Mouse (Mus musculus) stomach, embryonic 15.5 days (tissue): Measurements from ENCODE around the gene Lima1. TPM values are rescaled to one million over a fixed set of nuclear protein-coding genes. Genes with fewer than 3 reads are reported as not detected.

Experiments used
- ATAC-seq: fragments of 200-750 bp; cut with Nextera tagmentation; 2 replicates; pipeline ENCODE4 v1.8.0; 2017; ENCODE audit warnings: low read depth, moderate number of reproducible peaks, moderate TSS enrichment; ENCODE audit not compliant: insufficient read depth, low FRiP score
- H3K27ac ChIP-seq: fragments of 300-500 bp; sonication (generic); 2 replicates; pipeline ENCODE4 v1.5.1; 2015; ENCODE audit warnings: mild to moderate bottlenecking, inconsistent platforms
- H3K27me3 ChIP-seq: fragments of 300-500 bp; sonication (generic); replicated peaks from 2 replicates; pipeline ENCODE4 v1.6.1; 2015; ENCODE audit warnings: inconsistent platforms
- H3K36me3 ChIP-seq: fragments of 300-500 bp; sonication (generic); 2 replicates; pipeline ENCODE4 v1.6.1; 2015; ENCODE audit warnings: inconsistent platforms
- H3K4me1 ChIP-seq: fragments of 300-500 bp; sonication (generic); 2 replicates; pipeline ENCODE4 v1.6.1; 2015; ENCODE audit warnings: inconsistent platforms
- H3K4me2 ChIP-seq: fragments of 300-500 bp; sonication (generic); 2 replicates; pipeline ENCODE4 v1.6.1; 2015; ENCODE audit warnings: mild to moderate bottlenecking, inconsistent platforms
- H3K4me3 ChIP-seq: fragments of 300-500 bp; sonication (generic); replicated peaks from 2 replicates; pipeline ENCODE4 v1.5.1; 2015; ENCODE audit warnings: inconsistent platforms
- H3K9ac ChIP-seq: fragments of 300-500 bp; sonication (generic); 2 replicates; pipeline ENCODE4 v1.6.1; 2015; ENCODE audit warnings: inconsistent platforms
- H3K9me3 ChIP-seq: fragments of 300-500 bp; sonication (generic); 2 replicates; pipeline ENCODE4 v1.6.1; 2016; ENCODE audit warnings: inconsistent platforms
- WGBS: fragments of 180-500 bp; shearing (Covaris S2); methylation state at CpG from one replicate; pipeline ENCODE4 v1.1.7; 2015; 5-methylcytosine and 5-hydroxymethylcytosine counted together
- polyA plus RNA-seq: library from polyadenylated mRNA; unstranded; fragments of >200 nt; fragmentation: Nextera tagmentation; extraction: Ambion mirVana; gene quantifications from 2 replicates; pipeline ENCODE4 v1.2.1, GENCODE M21; 2015

The Lima1 gene
- polyA plus RNA-seq, 1 experiment from 2014 or later = 71.2 TPM

DNA sequence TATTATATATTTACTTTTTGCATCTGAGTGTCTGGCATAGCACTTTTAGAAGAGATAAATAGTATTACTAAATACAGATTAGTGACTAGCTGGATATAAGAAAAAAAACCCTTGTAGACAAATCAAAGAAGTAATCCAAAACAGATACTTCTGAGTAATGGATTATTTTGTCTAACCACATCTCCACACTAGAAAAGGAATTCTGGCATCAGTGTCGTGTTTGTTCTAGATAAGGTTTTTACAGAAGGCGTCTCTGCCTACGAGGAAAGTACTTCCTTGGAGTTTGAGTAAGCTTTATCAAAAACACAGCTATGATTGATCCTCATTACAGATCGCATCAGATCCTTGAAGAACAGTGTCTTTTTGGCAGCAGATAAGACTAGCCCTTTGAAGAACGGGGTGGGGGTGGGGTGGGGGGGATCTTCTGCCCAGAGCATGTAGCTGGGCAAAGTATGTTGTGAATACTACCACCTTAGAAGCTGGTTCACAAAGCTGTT is 104.2 kb downstream of the Lima1 start:
- peak overlapping the region; percentile 85 for H3K4me2 ChIP-seq
- no peak for ATAC-seq
- WGBS = 7% methylated on average over 5 of the region's 5 CpGs
- H3K27me3 ChIP-seq = no peaks in the 10 kb centered on the region
- H3K9ac ChIP-seq = peak overlapping the region; percentile 76; the same call in 1 of the 2 replicates
- H3K4me1 ChIP-seq = peaks cover 6% of the 10 kb centered on the region
- H3K9me3 ChIP-seq = no peaks in the 10 kb centered on the region
- H3K4me3 ChIP-seq = peak overlapping the region; percentile 84
- no peaks in the 10 kb centered on the region; the same call in 1 of the 2 replicates for H3K36me3 ChIP-seq
- no peak overlapping the region for H3K27ac ChIP-seq

DNA sequence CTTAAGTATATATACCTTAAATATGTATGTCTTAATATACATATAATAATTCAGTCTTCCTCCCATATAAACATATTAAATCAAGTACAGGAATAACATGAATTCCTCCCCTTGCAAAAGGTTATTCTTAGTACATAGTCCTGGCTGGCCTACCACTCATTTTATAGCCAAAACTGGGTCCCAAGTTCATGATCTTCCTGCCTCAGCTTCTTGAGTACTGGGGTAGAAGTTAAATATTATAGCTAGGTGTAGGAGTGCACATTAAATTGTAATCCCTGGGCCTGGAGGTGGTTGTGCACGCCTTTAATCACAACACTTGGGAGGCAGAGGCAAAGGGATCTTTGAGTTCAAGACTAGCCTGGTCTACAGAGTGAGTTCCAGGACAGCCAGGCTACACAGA is 106.5 kb downstream of the Lima1 start:
- Histone ChIP-seq H3K9ac (no peak overlapping the region), H3K4me3 (no peak overlapping the region), H3K27me3 (no peaks in the 10 kb centered on the region), H3K4me1 (peaks cover 6% of the 10 kb centered on the region), H3K27ac (no peak overlapping the region), H3K36me3 (peaks cover 4% of the 10 kb centered on the region; the same call in 1 of the 2 replicates), H3K4me2 (no peak overlapping the region), H3K9me3 (no peaks in the 10 kb centered on the region)
- no peak for ATAC-seq
- 88% methylated on average over 1 of the region's 1 CpGs for WGBS

DNA sequence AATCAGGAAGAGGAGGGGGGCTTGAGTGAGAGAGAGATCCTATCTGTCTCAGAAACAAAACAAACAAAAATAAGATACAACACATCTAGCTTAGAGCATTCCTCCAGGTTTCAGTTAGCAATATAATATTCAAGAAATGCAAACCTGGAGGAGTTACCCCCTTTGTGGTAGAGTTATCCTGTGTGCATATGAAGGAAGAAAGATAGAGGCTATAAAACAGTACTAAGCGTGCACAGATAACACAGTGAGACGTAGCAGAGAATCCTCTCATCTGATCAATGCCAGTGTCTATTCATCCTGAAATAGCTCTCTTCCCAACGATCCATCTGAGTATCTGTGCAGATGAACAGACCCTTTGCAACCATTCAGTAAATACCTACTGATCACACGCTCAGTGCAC is 107.8 kb downstream of the Lima1 start:
- no peak for ATAC-seq
- WGBS = 82% methylated on average over 4 of the region's 4 CpGs
- Histone ChIP-seq H3K4me1 (peaks cover 6% of the 10 kb centered on the region), H3K9ac (no peak overlapping the region), H3K9me3 (no peaks in the 10 kb centered on the region), H3K27ac (no peak overlapping the region), H3K36me3 (peaks cover 4% of the 10 kb centered on the region; the same call in 1 of the 2 replicates), H3K4me2 (no peak overlapping the region), H3K27me3 (no peaks in the 10 kb centered on the region), H3K4me3 (no peak overlapping the region)

DNA sequence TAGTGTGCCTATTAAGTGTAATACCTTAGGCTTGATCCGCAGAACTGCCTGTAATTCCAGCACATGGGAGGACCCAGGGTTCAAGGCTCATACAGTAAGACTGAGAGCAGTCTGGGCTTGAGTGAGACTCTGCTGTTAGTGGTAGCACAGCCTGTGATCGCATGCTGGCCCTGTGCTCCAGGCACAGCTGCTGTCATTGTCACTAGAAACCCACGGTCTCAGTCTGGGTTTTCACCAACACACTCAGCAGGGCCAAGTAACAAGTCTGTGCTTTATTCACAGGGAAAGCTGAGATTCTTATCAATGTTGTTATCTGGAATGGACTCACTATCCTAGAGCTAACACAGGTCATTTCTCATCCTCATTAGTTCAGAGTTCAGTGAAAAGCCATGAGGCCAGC is 121.1 kb downstream of the Lima1 start:
- no peaks in the 10 kb centered on the region for H3K27me3 ChIP-seq
- no peaks in the 10 kb centered on the region for H3K4me1 ChIP-seq
- 72% methylated on average over 3 of the region's 3 CpGs for WGBS
- H3K9ac ChIP-seq = no peak overlapping the region
- peaks cover 3% of the 10 kb centered on the region; the same call in 1 of the 2 replicates for H3K36me3 ChIP-seq
- H3K27ac ChIP-seq = no peak overlapping the region
- no peak for ATAC-seq
- H3K4me3 ChIP-seq = no peak overlapping the region
- H3K4me2 ChIP-seq = no peak overlapping the region
- no peaks in the 10 kb centered on the region for H3K9me3 ChIP-seq

DNA sequence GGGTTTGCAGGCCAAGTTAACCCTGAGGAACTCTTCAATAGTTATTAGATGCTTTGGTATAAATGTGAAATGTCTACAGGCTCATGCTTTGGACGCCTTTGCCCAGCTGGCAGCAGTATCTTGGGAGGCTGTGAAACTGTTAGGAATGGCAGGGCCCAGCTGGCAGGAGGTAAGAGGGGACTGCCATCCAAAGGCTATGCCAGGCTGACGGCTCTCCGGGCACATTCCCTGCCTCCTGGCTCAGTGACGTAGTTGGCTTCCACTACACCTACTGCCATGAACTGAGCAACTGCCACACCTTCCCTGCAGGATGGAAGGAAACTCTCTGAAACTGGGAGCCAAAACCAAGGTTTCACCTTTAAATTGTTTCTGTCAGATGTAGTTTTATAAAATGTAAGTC is 135.0 kb downstream of the Lima1 start:
- ATAC-seq = no peak
- Histone ChIP-seq H3K4me2 (no peak overlapping the region), H3K36me3 (peaks cover 44% of the 10 kb centered on the region; the same call in 1 of the 2 replicates), H3K27ac (no peak overlapping the region), H3K4me1 (no peaks in the 10 kb centered on the region), H3K4me3 (no peak overlapping the region), H3K9ac (no peak overlapping the region), H3K9me3 (no peaks in the 10 kb centered on the region), H3K27me3 (no peaks in the 10 kb centered on the region)
- 96% methylated on average over 4 of the region's 4 CpGs for WGBS

DNA sequence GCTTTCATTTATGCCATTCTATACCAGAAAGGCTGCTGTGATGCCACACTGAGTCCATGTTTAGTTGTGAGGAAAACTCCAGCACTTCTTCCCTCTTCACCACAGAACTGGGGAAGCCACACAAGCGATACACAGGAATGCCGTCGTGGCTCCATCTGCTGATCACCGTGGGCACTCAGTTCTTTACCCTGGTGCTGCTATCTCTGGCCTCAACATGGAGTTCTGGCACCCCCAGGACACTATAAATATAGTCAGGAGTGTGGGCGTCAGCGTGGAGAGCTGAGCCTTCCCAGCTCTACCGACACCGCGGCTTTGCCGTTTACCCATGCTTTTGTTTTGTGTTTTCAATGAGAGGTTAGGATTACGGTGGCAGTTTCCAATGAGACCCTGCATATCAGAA is 138.6 kb downstream of the Lima1 start:
- Histone ChIP-seq H3K9ac (no peak overlapping the region), H3K4me3 (no peak overlapping the region), H3K4me1 (no peaks in the 10 kb centered on the region), H3K27me3 (no peaks in the 10 kb centered on the region), H3K9me3 (no peaks in the 10 kb centered on the region), H3K4me2 (no peak overlapping the region), H3K36me3 (peaks cover 36% of the 10 kb centered on the region; the same call in 1 of the 2 replicates), H3K27ac (no peak overlapping the region)
- WGBS = 92% methylated on average over 11 of the region's 11 CpGs
- ATAC-seq = no peak

DNA sequence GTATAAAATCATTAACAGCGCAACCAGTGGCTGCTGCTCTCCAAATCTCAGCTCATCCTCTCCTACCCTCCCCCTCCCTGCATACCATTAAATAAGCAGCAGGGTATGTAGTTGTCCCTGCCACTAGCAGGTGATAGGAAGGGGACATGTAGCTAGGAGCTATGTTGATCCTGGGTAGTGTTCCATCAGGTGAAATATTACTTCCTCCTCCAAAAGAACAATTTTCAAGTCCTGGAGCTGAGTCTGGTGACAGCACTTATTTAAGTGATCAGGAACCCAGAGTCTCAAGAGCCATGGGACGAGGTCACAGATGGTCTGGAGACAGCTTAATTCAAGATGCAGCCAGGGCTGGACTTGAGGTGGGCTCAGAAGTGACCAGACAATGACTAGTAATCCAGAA is 139.6 kb downstream of the Lima1 start:
- peaks cover 39% of the 10 kb centered on the region; the same call in 1 of the 2 replicates for H3K36me3 ChIP-seq
- no peak for ATAC-seq
- no peak overlapping the region for H3K9ac ChIP-seq
- no peaks in the 10 kb centered on the region for H3K27me3 ChIP-seq
- WGBS = 88% methylated on average over 2 of the region's 2 CpGs
- no peak overlapping the region for H3K4me3 ChIP-seq
- no peak overlapping the region for H3K27ac ChIP-seq
- no peak overlapping the region for H3K4me2 ChIP-seq
- H3K9me3 ChIP-seq = no peaks in the 10 kb centered on the region
- no peaks in the 10 kb centered on the region for H3K4me1 ChIP-seq

DNA sequence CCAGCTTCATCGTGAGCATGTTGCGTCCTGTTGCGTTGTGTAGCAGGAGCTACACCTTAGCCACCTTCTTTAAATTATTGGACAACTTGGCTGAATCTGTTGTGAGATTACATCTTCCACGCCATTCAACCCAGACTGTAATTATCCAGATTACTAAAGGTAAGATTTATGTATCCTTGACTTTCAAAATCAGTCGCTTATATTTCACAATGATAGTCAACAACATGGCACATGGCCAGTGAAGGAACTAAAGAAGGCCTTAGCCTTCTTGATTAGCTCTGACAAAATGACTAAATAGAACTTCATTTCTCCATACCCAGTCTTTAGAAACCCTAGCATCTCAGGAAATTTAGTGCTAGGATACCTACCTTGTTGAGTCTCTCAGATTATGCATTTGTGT is 142.1 kb downstream of the Lima1 start:
- WGBS = 91% methylated on average over 5 of the region's 5 CpGs
- peaks cover 36% of the 10 kb centered on the region for H3K36me3 ChIP-seq

DNA sequence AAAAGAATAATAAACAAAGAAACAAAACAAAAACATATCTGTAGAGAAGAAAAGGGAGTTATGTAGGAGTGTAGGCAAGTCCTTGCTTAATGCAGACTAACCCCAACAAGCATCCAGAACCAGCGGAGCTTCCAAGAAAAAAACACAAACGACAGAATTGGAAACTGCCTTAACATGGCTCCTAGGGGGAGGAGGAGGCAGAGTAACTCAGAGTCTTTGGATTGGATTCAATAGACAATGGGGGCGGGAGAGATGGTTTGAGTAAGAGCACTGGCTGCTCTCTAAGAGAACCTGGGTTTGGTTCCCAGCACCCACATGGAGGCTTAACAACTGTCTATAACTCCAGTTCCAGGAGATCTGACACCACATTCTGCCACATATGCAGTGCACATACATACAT is 143.6 kb downstream of the Lima1 start:
- no peak overlapping the region for H3K9ac ChIP-seq
- 0 out of 2 replicates have a peak, but pooled peaks cover under 1% of the 10 kb centered on the region for H3K4me1 ChIP-seq
- no peaks in the 10 kb centered on the region for H3K27me3 ChIP-seq
- no peaks in the 10 kb centered on the region for H3K9me3 ChIP-seq
- ATAC-seq = no peak
- no peak overlapping the region for H3K27ac ChIP-seq
- no peak overlapping the region for H3K4me3 ChIP-seq
- H3K36me3 ChIP-seq = peaks cover 29% of the 10 kb centered on the region
- no peak overlapping the region for H3K4me2 ChIP-seq
- 94% methylated on average over 3 of the region's 3 CpGs for WGBS

More for the DNA sequence above, 142.1 kb downstream of the Lima1 start:
- H3K9ac ChIP-seq = no peak overlapping the region
- no peak overlapping the region for H3K4me3 ChIP-seq
- H3K4me2 ChIP-seq = no peak overlapping the region
- no peaks in the 10 kb centered on the region for H3K9me3 ChIP-seq
- no peak overlapping the region for H3K27ac ChIP-seq
- ATAC-seq = no peak
- H3K27me3 ChIP-seq = no peaks in the 10 kb centered on the region
- H3K4me1 ChIP-seq = no peaks in the 10 kb centered on the region

DNA sequence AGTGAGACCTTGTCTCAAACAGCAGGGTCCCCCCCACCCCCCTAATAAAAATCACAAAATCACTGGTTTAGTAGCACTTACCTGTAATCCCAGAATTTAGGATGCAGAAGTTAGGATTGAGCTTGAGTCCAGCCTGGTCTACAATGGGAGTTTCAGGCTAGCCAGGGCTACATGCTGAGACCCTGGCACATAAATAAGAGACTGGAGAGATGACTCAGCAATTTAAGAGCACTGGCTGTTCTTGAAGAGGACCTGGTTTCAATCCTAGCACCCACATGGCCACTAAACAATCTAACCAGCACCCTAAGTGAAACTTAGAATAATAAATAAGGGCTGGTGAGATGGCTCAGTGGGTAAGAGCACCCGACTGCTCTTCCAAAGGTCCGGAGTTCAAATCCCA is 144.1 kb downstream of the Lima1 start:
- Histone ChIP-seq H3K9me3 (no peaks in the 10 kb centered on the region), H3K4me1 (0 out of 2 replicates have a peak, but pooled peaks cover 4% of the 10 kb centered on the region), H3K36me3 (peaks cover 24% of the 10 kb centered on the region), H3K27me3 (no peaks in the 10 kb centered on the region), H3K9ac (no peak overlapping the region), H3K27ac (no peak overlapping the region), H3K4me3 (no peak overlapping the region), H3K4me2 (no peak overlapping the region)
- ATAC-seq = no peak
- 91% methylated on average over 2 of the region's 2 CpGs for WGBS

DNA sequence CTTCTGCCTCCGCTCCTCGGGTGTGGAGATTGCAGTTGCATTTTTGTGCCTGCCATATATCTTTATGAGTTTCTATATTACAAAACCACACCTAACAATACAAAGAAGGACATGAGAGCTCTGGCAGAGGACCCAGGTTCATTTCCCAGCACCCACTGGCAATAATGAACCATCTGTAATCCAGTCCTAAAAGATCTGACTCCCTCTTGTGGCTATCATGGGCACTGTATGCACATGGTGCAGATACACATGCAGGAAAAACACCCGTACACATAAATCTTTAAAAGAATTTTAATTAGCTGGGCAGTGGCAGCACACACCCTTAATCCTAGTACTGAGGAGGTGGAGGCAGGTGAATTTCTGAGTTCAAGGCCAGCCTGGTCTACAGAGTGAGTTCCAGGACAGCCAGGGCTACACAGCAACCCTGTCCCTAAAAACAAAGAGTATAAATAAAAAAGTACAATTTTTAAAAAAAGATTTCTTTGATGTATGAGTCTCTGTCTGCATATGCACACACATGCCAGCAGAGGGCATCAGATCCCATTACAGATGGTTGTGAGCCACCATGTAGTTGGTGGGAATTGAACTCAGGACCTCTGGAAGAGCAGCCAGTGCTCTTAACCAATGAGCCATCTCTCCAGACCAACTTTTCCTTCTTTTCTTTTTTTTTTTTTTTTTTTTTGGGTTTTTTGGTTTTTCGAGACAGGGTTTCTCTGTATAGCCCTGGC is 146.0 kb downstream of the Lima1 start:
- Histone ChIP-seq H3K4me1 (peaks cover 14% of the 10 kb centered on the region), H3K27me3 (no peaks in the 10 kb centered on the region), H3K27ac (no peak overlapping the region), H3K4me3 (no peak overlapping the region), H3K36me3 (peaks cover 19% of the 10 kb centered on the region), H3K9me3 (no peaks in the 10 kb centered on the region), H3K4me2 (no peak overlapping the region), H3K9ac (no peak overlapping the region)
- no peak for ATAC-seq
- WGBS = 93% methylated on average over 4 of the region's 4 CpGs
